Mouse (Mus musculus): ENCODE results near the gene Stk16. TPM values are rescaled to one million over a fixed set of nuclear protein-coding genes. Genes with fewer than 3 reads are reported as not detected.

The Stk16 gene
- total RNA-seq (2023), result 74.9 TPM

DNA sequence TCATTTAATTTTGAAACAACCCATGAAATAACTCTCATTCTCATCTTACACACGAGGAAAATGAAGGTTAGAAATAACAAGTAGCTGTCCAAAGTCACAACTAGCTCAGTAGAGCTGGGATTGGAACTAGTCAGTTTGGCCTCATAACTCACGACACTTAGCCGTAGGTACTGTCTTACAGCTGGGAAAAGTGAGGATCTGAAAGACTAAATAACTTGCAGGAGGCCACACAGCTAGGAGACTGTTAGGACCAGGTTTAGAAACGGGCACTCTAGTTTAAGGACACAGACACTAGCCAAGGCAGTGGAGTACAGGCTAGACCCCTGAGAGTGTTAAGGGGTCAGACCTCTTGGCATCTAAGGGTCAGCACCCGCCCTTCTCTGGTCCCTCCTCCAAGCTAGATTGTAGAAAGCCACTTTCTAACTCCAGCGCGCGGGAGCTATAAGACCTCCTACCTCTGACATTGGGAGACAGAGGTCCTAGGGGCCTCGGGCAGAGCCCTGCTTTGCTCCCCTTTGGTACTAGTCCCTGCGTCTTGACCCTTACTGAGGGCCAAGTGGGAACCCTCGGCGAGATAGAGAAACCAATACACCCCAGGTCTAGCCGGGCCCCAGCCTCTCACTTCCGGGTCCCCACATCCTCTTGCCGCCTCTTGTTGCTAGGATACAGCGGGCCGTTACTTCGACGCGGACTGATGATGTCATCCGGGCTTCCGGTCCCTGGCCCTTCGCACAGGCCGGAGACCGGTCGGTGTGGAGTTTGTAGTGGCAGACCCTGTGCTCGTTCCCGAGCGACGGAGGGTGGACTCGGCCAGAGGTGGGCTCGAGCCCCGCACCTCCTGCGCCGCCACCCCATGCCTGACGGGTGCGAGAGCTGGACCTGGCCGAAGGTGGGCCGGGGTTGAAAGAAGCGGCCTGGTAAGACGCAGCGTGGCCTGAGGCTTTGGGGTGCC, at the start of gene Stk16, which contains the start of gene Glb1l:
Stk16 (plus strand) TSS at position 703 of the 952 bp plus-strand sequence.
Glb1l (minus strand) TSS at position 678 of the 952 bp plus-strand sequence.

DNA sequence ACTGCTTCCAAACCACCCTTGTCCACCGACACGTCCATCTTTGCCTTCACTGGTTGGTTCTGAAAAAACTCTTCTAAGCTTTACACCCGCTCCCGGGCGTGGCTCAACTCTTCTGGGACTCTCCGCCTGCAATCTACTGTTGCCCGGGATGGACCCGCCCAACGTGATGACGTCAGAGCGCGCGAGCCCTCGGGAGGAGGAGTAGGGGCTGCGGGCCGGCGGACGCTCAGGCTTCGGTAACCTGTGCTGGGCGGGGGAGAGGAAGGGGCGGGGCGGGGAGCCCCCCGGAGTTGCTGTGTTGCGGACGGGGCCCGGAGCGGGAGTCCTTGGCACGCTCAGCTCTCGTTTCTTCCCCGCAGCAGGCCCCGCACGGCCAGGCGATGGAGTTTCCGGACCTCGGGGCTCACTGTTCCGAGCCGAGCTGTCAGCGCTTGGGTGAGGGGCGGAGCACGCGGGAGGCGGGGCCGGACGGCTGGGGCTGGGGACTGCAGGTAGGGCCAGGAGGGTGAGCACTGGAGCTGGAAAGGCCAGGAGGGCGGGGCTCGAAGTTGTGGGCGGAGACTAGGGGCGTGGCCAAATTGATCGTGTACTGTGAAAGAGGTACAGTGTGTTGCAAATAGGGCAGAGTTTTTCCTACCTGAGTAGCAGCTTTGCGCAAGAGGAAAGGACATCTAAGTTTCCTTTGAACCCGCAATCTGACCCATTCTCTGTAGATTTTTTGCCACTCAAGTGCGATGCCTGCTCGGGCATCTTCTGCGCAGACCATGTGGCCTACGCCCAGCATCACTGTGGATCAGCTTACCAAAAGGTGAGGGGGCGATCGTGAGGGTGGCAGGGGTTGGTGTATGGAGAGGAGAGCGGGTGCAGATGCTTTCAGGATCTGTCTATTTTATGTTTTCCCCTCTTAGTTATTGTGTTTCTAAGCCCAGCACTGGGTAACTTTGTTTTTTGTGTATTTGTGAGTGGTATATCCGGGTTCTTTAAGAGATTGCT, 41.9 kb upstream of the Stk16 start, which contains the start of gene Zfand2b:
Zfand2b (plus strand) TSS at position 175 of the 993 bp plus-strand sequence.

DNA sequence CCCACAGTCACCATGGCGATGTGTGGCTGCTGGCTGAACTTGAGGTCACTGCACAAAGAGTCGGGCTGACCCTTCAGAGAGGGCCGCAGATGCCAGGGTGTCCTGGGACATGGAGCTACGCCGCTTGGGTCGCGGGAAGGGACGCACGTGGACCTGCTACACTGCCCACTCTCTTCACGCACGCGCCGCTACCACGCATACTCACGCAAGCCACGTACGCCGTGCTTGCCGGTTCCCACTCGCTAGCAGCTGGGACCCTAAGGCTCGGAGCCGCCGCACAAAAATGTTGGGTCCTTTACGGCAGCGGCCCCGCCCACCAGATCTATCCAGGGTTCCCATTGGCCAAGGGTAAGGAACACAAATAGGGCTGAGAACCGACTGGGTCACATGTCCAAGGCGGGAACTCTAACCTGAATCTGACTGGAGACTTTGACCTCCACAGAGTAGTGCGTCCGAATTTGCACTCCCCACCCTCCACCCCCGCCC, 30.5 kb upstream of the Stk16 start, which contains the start of gene Abcb6:
Abcb6 (minus strand) TSS at position 288 of the 486 bp plus-strand sequence.

DNA sequence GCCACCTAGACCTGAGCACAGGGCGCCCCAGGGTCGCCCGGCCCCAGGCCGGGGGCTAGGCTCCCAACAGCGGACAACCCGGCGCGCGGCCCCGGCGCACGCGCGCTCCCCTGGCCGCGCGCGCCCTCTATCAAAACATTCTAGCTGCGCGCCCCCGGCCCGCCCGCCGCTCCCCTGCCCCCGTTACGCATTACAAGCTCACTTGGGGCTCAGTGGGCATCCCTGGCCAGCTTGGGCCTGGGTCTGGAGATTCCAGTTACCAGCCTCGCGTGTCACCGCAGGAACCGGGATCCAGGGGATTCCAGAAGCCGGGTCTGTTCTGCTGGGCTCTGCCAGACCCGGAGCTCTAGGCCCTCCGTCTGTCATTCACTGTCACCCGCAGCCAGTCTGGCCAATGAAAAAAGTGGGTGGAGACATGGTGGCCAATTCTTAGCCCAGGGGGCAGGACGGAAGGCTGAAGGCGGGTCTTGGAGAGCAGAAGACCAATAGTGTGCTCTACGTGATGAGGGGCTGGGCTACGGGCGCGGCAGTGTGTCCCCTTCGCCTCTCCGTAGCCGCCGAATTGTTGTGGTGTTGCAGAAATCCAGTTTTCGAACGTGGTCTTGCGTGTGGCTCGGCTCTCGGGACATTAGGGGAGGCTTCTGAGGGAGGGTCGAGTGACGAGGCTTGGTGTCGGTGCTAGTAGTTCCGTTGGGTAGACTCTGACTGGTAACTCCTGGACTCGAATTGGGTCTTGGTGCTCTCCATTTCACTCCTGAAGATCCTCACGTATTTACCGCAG, 18.8 kb upstream of the Stk16 start, which contains the start of the genes Ankzf1 and Atg9a:
Ankzf1 (plus strand) TSS at position 530 of the 781 bp plus-strand sequence.
Atg9a (minus strand) TSS at position 575 of the 781 bp plus-strand sequence.

DNA sequence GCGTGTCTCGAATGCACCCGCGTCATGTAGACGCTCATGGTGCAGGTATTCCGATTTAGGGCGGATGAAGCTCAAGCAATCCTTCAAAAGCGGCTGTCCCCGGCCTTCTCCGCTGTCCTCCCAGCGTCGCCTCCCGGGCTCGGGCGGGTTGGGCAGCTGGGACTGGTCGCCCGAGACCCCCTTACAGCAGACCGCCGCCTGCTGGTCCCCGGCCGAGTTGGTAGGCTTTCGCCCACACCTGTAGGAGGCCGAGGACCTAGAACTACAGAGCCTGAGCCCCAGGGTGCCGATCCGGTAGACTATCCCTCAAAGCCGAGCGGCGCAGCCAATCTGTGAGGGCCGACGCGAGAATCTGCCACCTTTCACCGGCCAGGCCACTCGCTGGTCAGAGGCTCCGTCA, 8.9 kb downstream of the Stk16 start, which contains the start of gene Tuba4a:
Tuba4a (minus strand) TSS at position 335 of the 400 bp plus-strand sequence.

DNA sequence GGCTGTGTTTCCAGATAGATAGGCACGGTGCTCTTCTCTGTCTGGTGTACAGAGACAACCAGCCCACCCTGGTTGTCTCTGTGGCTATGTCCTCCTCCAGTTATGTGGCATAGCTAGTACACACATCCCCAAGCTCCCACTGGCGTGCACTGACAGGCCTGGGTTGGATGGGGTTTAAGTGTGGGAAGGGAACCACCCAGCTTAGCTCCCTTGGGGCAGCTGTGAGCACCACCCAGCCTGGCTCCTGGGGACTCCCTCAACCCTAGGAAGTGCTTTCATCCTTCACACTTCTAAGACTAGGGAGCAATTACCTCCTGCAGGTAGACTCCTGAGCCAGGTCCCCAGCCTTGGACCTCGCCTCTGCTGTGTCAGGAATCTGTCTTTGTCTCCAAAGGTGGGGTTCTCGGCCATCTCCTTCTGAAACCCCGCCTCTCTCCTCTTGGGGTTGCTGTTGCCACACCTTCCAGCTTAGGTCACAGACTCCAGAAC, 21.1 kb downstream of the Stk16 start, which contains the start of gene A630095N17Rik:
A630095N17Rik (minus strand) TSS at position 439 of the 489 bp plus-strand sequence.

DNA sequence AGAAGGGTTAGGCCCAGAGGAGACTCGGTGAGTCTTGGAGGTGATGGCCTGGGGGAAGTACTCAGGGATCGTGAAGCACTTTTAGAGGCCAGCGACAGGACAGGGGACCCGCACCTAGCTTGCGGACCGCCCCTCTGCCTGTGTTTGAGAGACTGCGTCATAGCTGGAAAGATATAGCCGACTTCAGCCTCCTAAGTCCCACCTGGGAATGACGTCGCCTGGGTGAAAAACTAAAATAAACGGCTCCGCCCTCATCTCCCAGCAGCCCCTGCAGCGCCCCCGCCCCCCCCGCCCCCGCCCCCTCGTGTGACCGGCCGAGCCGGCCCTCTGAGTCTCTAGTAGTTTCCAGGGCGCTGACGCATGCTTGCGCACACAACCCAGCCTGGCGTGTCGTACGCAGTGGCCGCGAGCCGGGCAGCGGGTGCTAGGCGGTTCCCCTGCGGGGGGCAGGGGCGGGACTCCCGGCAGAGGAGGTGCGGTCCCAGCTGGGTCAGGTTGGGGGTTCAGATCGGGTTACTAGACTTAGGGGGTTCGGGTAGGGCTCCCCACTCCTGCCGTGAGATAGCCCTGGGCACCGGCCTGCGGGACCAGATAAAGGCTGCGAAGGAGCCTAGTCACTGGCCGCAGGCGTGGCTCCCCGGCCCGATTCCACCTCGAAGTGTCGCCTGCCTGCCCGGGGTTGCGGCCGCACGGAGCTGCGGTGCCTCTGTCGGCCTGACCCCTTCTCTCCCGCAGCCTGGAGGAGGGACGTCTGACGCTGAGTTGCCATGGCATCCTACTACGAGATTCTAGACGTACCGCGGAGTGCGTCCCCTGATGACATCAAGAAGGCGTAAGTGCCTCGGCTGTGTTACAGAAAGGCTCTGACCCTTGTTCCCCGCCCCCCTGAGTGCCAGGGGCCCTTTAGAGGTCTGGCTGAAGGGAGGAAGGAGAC, 25.7 kb downstream of the Stk16 start, which contains the start of gene Dnajb2:
Dnajb2 (plus strand) TSS at position 290 of the 934 bp plus-strand sequence.

DNA sequence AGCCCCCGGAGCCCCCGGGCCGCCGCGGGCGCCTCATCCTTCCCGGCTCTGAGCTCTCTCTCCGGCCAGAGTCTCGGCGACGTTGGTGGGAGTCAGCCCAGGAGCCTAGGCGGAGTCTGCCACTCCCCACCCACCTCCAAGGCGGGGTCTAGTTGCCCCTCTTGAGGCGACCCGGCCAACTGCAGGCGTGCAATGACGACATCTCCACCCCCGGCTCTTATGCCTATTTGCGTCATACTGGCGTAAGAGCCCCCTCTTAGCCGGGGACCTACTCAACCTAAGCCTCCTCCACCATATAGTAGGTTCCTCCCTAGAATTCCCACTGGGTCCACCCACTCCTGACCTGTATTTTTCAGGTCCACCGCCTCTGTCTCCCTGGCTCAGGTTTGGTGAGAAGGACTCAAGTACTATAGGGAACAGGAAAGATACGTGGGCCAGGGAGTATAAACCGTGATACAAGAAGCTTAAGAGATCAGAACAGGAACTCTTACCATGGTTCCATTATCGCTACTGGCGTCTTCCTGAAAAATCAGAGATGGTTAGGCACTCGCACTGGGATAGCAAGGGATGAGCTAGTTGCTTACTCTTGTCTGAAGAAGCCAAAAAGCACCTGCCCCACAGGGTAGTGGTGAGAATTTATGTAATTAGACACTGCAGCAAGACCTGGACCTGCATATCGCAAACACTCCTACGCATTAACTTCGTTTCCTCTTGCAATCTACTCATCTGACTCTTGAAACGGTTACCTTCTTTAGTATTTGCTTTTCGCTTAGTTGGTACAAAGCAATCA, 53.6 kb downstream of the Stk16 start, which contains the start of gene Ptprn:
Ptprn (minus strand) TSS at position 412 of the 790 bp plus-strand sequence.

Other genes starting within 250 kb of the Stk16 start
- 4.0 TPM for gene Nhej1, start 85.6 kb upstream of the Stk16 start, total RNA-seq (2023)
- 3.0 TPM for gene Slc23a3, start 76.9 kb upstream of the Stk16 start, total RNA-seq (2023)
- 128 TPM for gene Cnppd1, start 68.1 kb upstream of the Stk16 start, total RNA-seq (2023)
- 87.9 TPM for gene Retreg2, start 68.1 kb upstream of the Stk16 start, total RNA-seq (2023)
- 42.9 TPM for gene Zfand2b, start 42.2 kb upstream of the Stk16 start, total RNA-seq (2023)
- 3.8 TPM for gene Abcb6, start 30.4 kb upstream of the Stk16 start, total RNA-seq (2023)
- 27.2 TPM for gene Ankzf1, start 18.7 kb upstream of the Stk16 start, total RNA-seq (2023)
- gene Atg9a, start 18.6 kb upstream of the Stk16 start, total RNA-seq (2023), result 38.5 TPM
- gene Glb1l, start within 50 bp of the Stk16 start, total RNA-seq (2023), result 7.8 TPM
- gene Tuba4a, start 9.0 kb downstream of the Stk16 start, total RNA-seq (2023), result 192 TPM
- gene A630095N17Rik, start 21.3 kb downstream of the Stk16 start, total RNA-seq (2023), result not detected
- gene Dnajb2, start 25.6 kb downstream of the Stk16 start, total RNA-seq (2023), result 57.5 TPM
- gene Ptprn, start 53.7 kb downstream of the Stk16 start, total RNA-seq (2023), result 0.53 TPM
- not detected for gene Resp18, start 67.6 kb downstream of the Stk16 start, total RNA-seq (2023)
- 33.5 TPM for gene Dnpep, start 107.2 kb downstream of the Stk16 start, total RNA-seq (2023)
- 0.38 TPM for gene Des, start 149.5 kb downstream of the Stk16 start, total RNA-seq (2023)
- gene Speg, start 164.5 kb downstream of the Stk16 start, total RNA-seq (2023), result 0.41 TPM
- 60.7 TPM for gene Gmppa, start 225.1 kb downstream of the Stk16 start, total RNA-seq (2023)
- not detected for gene Asic4, start 239.6 kb downstream of the Stk16 start, total RNA-seq (2023)